Mouse (Mus musculus): ENCODE measurements around the gene Katnal1.

DNA sequence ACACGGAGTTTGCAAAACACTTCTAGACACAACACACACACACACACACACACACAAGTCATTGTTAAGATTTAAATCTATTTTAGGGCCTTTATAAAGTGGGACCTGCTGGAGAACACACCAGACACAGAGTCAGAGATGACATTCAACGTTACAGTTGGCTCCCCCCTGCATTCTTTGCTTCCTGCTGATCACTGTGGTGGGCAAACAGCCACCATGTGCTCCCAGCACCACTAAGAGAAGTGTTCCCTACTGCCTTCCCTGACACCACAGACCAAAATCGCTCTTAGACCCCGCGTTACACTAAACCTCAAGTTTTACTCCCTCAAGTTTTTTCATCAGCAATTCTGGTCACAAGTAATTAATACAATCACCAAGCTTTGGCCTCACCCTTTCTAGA lies 39.1 kb upstream of the Katnal1 start:
- no peak for TF ChIP-seq CTCF (IDR thresholded peaks at IDR 0.05; ENCODE audit: borderline replicate concordance, insufficient read depth, low read length)
- TF ChIP-seq POLR2A (IDR thresholded peaks at IDR 0.05; ENCODE audit: low read depth, low read length): no peak
